Mouse (Mus musculus): ENCODE data around the gene Mcrs1. TPM values are rescaled to one million over a fixed set of nuclear protein-coding genes. Genes with fewer than 3 reads are reported as not detected.

Mcrs1 gene
- total RNA-seq, 2 experiments from 2014 or later = 73.7 to 77.4 TPM

GRCm38 (mm10) chr15:99242045-99242444, 9.7 kb downstream of the Mcrs1 start:
- H3K27ac ChIP-seq = peak overlapping the region; percentile 53; the same call in 1 of the 2 replicates
- no peak for DNase-seq (ENCODE audit: low spot score in 2 of 2)
- no peak overlapping the region for H3K4me3 ChIP-seq
- no peak for TF ChIP-seq CTCF (conservative IDR thresholded peaks at IDR 0.05)

DNA sequence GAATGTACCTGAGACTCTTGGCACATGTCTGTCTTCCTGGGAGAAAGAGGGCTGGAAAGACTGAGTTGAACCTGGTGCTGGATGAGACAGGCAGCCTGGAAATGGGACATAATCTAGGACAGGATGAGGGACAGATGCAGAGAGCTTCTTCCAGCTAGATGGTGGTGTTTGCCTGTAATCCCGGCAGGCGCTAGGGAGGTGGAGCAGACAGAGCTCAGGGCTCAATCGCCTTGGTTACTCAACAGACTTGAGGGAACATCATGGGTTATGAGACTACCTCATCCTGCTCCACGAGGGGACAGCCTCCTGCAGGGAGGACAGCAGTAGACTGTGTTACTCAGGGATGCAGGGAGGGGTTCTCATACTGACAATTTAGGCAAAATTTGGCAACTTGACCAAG, 10.5 kb downstream of the Mcrs1 start:
- Histone ChIP-seq H3K27ac (peak overlapping the region; percentile 53; the same call in 1 of the 2 replicates), H3K4me3 (no peak overlapping the region)
- TF ChIP-seq CTCF (conservative IDR thresholded peaks at IDR 0.05) = 0 out of 2 replicates have a peak, but pooled peaks have one; percentile 7
- no peak for DNase-seq (ENCODE audit: low spot score in 2 of 2)

DNA sequence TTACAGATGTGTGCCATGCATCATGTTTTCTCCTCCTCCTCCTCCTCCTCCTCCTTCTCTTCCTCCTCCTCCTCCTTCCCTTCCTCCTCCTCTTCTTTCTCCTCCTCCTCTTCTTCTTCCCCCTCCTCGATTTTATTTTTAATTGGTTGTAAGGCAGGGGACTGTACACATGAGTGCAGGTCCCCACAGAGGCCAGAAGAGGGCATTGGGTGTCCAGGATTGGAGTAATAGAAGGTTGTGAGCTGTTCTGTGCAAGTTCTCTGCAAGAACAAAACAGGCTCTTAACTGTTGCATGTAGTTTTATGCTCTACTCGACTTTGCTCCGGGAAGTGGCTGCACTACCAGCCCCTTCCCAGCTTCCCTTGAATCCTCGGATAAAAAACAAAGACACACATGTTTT, 11.6 kb downstream of the Mcrs1 start:
- H3K4me3 ChIP-seq = no peak overlapping the region
- no peak overlapping the region for H3K27ac ChIP-seq
- TF ChIP-seq CTCF (conservative IDR thresholded peaks at IDR 0.05) = peak; percentile 54
- no peak for DNase-seq (ENCODE audit: low spot score in 2 of 2)

DNA sequence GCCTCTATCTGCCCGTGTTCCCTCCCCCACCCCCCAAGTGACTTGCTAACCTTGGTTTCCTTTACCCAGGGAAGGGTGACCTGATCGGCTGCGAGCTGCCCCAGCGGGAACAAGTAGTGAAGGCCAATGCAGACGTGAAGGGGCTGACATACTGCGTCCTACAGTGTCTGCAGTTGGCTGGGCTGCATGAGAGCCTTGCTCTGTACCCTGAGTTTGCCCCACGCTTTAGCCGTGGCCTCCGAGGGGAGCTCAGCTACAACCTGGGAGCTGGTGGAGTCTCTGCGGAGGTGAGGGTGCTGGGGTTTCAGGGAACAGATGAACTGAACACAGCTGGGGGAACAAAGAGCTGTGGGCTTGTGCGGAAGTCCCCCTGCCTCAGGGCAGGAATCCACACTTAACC, 13.8 kb downstream of the Mcrs1 start:
- TF ChIP-seq CTCF (conservative IDR thresholded peaks at IDR 0.05) = no peak
- no peak for DNase-seq (ENCODE audit: low spot score in 2 of 2)
- Histone ChIP-seq H3K4me3 (no peak overlapping the region), H3K27ac (no peak overlapping the region)

- TF ChIP-seq CTCF (conservative IDR thresholded peaks at IDR 0.05) = no peak
- no peak overlapping the region for H3K4me3 ChIP-seq
- H3K27ac ChIP-seq = no peak overlapping the region
- DNase-seq (ENCODE audit: low spot score in 2 of 2) = no peak
Observed at GRCm38 (mm10) chr15:99234326-99235010, 17.3 kb downstream of the Mcrs1 start.

- no peak overlapping the region for H3K27ac ChIP-seq
- no peak overlapping the region for H3K4me3 ChIP-seq
- DNase-seq (ENCODE audit: low spot score in 2 of 2) = no peak
- TF ChIP-seq CTCF (conservative IDR thresholded peaks at IDR 0.05) = no peak
Observed at GRCm38 (mm10) chr15:99233719-99234118, 18.0 kb downstream of the Mcrs1 start.

DNA sequence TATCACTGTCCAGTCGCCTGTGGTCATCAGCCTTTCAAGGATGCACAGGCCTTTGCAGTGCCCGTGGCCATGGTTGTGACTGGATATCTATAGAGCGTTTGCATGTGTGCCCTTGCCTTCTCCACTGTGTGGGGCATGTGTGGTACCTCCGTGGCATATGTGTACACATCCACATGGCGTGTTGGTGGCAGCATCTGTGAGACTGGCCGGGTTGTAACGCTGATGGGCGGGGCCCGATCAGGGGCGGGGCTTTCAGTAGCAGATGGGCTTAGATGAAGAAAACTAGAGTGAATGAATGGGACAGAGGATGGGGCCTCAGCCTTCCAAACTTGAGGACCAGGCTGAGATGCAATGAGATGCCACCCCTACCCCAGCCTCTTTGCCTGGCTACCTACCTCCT, 19.8 kb downstream of the Mcrs1 start:
- H3K27ac ChIP-seq = no peak overlapping the region
- no peak for TF ChIP-seq CTCF (conservative IDR thresholded peaks at IDR 0.05)
- DNase-seq (ENCODE audit: low spot score in 2 of 2) = no peak
- H3K4me3 ChIP-seq = no peak overlapping the region

GRCm38 (mm10) chr15:99226090-99226489, 25.7 kb downstream of the Mcrs1 start:
- Histone ChIP-seq H3K27ac (peak overlapping the region; percentile 88), H3K4me3 (peak overlapping the region; percentile 59)
- DNase-seq (ENCODE audit: low spot score in 2 of 2) = no peak
- TF ChIP-seq CTCF (conservative IDR thresholded peaks at IDR 0.05) = no peak

GRCm38 (mm10) chr15:99225081-99225810, 26.5 kb downstream of the Mcrs1 start:
- H3K27ac ChIP-seq = peak overlapping the region; percentile 88
- peak overlapping the region; percentile 59 for H3K4me3 ChIP-seq
- no peak for TF ChIP-seq CTCF (conservative IDR thresholded peaks at IDR 0.05)
- DNase-seq (ENCODE audit: low spot score in 2 of 2) = peak; percentile 81 to 89

GRCm38 (mm10) chr15:99224208-99224911, 27.4 kb downstream of the Mcrs1 start, which contains the start of gene Kcnh3:
TSS of gene Kcnh3 (plus strand) at chr15:99224861.
- TF ChIP-seq CTCF (conservative IDR thresholded peaks at IDR 0.05) = peak; percentile 20
- peak within 1 kb of the TSS; percentile 59 for H3K4me3 ChIP-seq
- peak; percentile 81 to 85 for DNase-seq (ENCODE audit: low spot score in 2 of 2)
- peak within 1 kb of the TSS; percentile 88 for H3K27ac ChIP-seq

DNA sequence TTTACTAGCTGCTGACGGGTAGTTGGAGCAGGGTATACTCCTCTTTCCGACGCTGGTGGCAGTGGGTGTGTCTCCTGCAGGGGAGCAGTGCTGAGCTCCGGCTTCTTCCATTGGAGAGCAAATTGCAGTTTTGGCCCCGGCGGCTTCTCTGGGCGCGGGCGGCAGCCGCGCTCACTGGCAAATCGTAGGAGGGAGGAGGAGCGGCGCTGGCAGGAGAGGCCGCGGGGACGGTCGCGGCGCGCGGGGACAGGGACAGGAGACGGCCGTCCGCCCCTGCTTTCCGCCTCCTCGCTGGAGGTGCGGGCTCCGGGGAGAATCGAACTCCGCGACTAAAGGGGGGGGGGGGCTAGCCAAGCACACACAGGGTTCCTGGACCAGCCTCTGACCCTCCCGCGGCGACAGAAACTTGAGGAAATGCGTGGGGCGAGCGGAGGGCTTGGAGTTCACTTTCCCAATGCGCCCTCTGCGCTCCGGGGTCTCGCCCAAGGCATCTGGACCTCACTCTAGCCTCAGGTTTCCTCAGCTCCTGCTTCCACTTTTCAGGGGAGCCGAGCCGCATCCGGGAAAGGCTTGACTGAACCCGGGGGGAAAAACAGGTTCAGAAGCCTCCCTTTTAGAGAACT, 28.1 kb downstream of the Mcrs1 start:
- H3K27ac ChIP-seq = peak overlapping the region; percentile 88
- TF ChIP-seq CTCF (conservative IDR thresholded peaks at IDR 0.05) = 0 out of 2 replicates have a peak, but pooled peaks have one; percentile 3
- peak overlapping the region; percentile 59 for H3K4me3 ChIP-seq
- DNase-seq (ENCODE audit: low spot score in 2 of 2) = peak; percentile 58 to 61

GRCm38 (mm10) chr15:99222794-99223584, 28.8 kb downstream of the Mcrs1 start:
- peak overlapping the region; percentile 88 for H3K27ac ChIP-seq
- no peak for TF ChIP-seq CTCF (conservative IDR thresholded peaks at IDR 0.05)
- DNase-seq (ENCODE audit: low spot score in 2 of 2) = no peak
- peak overlapping the region; percentile 59 for H3K4me3 ChIP-seq
